Mouse (Mus musculus): ENCODE results near the gene Sumo2. TPM values are rescaled to one million over a fixed set of nuclear protein-coding genes. Genes with fewer than 3 reads are reported as not detected.

The Sumo2 gene
- total RNA-seq (2012; rRNA removed) (653 and 657 TPM in 2 replicates), polyA plus RNA-seq (2012; ENCODE audit: insufficient read depth in 1 of 2, insufficient read length in 2 of 2, low read depth in 1 of 2, low replicate concordance in 2 of 2, missing spikeins in 1 of 2) (100 to 1,000 TPM in 1 of 2 experiments, not detected in 1; 556 TPM)

DNA sequence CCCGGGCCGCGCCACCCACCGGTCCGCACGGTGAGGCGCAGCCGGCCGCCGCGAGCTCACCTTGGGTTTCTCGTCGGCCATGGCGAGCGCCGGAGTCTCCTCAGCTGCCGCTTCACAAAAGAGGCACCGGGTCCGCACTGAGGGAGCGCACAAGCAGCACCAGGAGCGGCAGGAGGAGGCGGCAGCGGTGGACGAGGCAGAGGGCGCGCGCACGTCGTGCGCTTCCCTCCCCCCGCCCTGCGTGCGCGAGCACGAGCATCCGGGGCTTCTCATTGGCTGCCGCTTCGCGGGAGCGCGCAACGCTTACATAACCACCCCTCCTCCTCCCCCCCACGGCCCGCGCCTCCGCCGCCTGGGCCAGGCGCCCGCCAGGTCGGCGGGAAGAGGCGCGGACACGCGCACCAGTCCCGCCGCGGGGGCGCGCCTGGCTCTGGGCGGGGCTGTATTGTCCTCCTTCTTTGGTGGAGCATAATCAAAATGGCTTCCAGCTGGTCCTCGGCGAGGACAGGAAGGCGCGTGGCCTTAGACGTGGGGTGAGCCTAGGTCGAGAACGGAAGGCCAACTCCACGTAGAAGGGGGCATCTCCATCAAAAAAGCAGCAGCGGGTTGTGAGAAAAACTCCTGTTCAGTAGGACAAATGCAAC lies at the start of gene Sumo2:
Sumo2 (minus strand) TSS at position 239 of the 644 bp plus-strand sequence.
- Histone ChIP-seq H3K36me3 (ENCODE audit: control insufficient read depth in 1 of 2, insufficient read depth in 2 of 2, low read length in 2 of 2) (peaks cover 33 to 45% of the 10 kb centered on the region in 2 experiments), H3K27ac (ENCODE audit: control insufficient read depth, low read depth, low read length) (peak within 1 kb of the TSS; percentile 92), H3K9ac (ENCODE audit: control insufficient read depth, low read depth, low read length, poor library complexity, severe bottlenecking) (peak within 1 kb of the TSS; percentile 81), H3K27me3 (ENCODE audit: control insufficient read depth in 1 of 2, insufficient read depth in 2 of 2, low read length in 2 of 2) (no peaks in the 10 kb centered on the region), H3K79me2 (ENCODE audit: control insufficient read depth, insufficient read depth, low read length, poor library complexity) (peaks cover 48% of the 10 kb centered on the region), H3K4me1 (ENCODE audit: control insufficient read depth in 1 of 2, insufficient read depth in 2 of 2, low read length in 2 of 2) (peaks cover 9 to 27% of the 10 kb centered on the region in 2 experiments), H3K4me3 (ENCODE audit: control insufficient read depth in 1 of 2, insufficient read depth in 1 of 2, low read depth in 2 of 2, low read length in 2 of 2) (peak within 1 kb of the TSS; percentile 89 to 94), H3K9me3 (replicated peaks; ENCODE audit: insufficient read depth, low read length) (no peaks in the 10 kb centered on the region)
- peak; percentile 99 for DNase-seq (ENCODE audit: low read depth, low spot score)
- peak; percentile 99 for TF ChIP-seq MAZ (IDR thresholded peaks at IDR 0.05; ENCODE audit: low read depth, low read length)
- no peak for TF ChIP-seq MYB (IDR thresholded peaks at IDR 0.05; ENCODE audit: low read depth, low read length)
- TF ChIP-seq ZKSCAN1 (IDR thresholded peaks at IDR 0.05; ENCODE audit: low read depth, low read length) = no peak
- no peak; a peak in 1 of 4 replicates for TF ChIP-seq EP300 (IDR thresholded peaks at IDR 0.05; ENCODE audit: low read depth in 1 of 2, low read length in 2 of 2)
- TF ChIP-seq MXI1 (IDR thresholded peaks at IDR 0.05; ENCODE audit: low read depth, low read length) = peak; percentile 57; the same call in 1 of the 2 replicates
- TF ChIP-seq ZC3H11A (IDR thresholded peaks at IDR 0.05; ENCODE audit: low read depth, low read length) = no peak
- TF ChIP-seq POLR2AphosphoS2 (IDR thresholded peaks at IDR 0.05; ENCODE audit: low read length) = peak; percentile 77; the same call in 1 of the 2 replicates
- TF ChIP-seq SMC3 (IDR thresholded peaks at IDR 0.05; ENCODE audit: low read depth, low read length) = no peak
- TF ChIP-seq ZMIZ1 (IDR thresholded peaks at IDR 0.05; ENCODE audit: low read depth, low read length) = peak; percentile 88
- peak; percentile 66 for TF ChIP-seq TBP (IDR thresholded peaks at IDR 0.05; ENCODE audit: low read depth, low read length)
- no peak for TF ChIP-seq JUND (IDR thresholded peaks at IDR 0.05; ENCODE audit: low read depth, low read length)
- no peak for TF ChIP-seq MEF2A (IDR thresholded peaks at IDR 0.05; ENCODE audit: extremely low read depth, insufficient replicate concordance, low read depth, low read length, poor library complexity, severe bottlenecking)
- no peak for TF ChIP-seq CHD2 (IDR thresholded peaks at IDR 0.05; ENCODE audit: low read length)
- peak; percentile 79; the same call in 1 of the 2 replicates for TF ChIP-seq MYC (IDR thresholded peaks at IDR 0.05; ENCODE audit: low read depth, low read length)
- no peak; the same call in 1 of the 2 replicates for TF ChIP-seq KAT2A (conservative IDR thresholded peaks at IDR 0.05; ENCODE audit: low read depth, low read length)
- TF ChIP-seq ZNF384 (IDR thresholded peaks at IDR 0.05; ENCODE audit: low read depth, low read length) = no peak
- TF ChIP-seq POLR2A (IDR thresholded peaks at IDR 0.05; ENCODE audit: control insufficient read depth in 1 of 2, insufficient read depth in 1 of 2, low read depth in 1 of 2, low read length in 2 of 2, poor library complexity in 1 of 2) = peak; percentile 82 to 87
- TF ChIP-seq ETS1 (IDR thresholded peaks at IDR 0.05; ENCODE audit: low read depth, low read length) = peak; percentile 14; the same call in 1 of the 2 replicates
- TF ChIP-seq MAFK (IDR thresholded peaks at IDR 0.05; ENCODE audit: borderline replicate concordance, low read depth, low read length) = no peak
- no peak for TF ChIP-seq UBTF (IDR thresholded peaks at IDR 0.05; ENCODE audit: borderline replicate concordance, insufficient read depth, low read depth, low read length)
- no peak for TF ChIP-seq GABPA (IDR thresholded peaks at IDR 0.05; ENCODE audit: low read depth, low read length)
- TF ChIP-seq USF1 (IDR thresholded peaks at IDR 0.05; ENCODE audit: low read depth, low read length) = no peak
- TF ChIP-seq CHD1 (IDR thresholded peaks at IDR 0.05; ENCODE audit: low read depth, low read length) = no peak
- TF ChIP-seq USF2 (IDR thresholded peaks at IDR 0.05; ENCODE audit: borderline replicate concordance in 1 of 2, insufficient read depth in 1 of 2, low read depth in 1 of 2, low read length in 2 of 2) = no peak
- no peak for TF ChIP-seq BHLHE40 (IDR thresholded peaks at IDR 0.05; ENCODE audit: borderline replicate concordance, low read depth, low read length)
- TF ChIP-seq HCFC1 (IDR thresholded peaks at IDR 0.05; ENCODE audit: low read depth, low read length) = peak; percentile 76
- TF ChIP-seq POLR2AphosphoS5 (IDR thresholded peaks at IDR 0.05; ENCODE audit: borderline replicate concordance, low read depth, low read length) = no peak; the same call in 1 of the 2 replicates
- no peak for TF ChIP-seq RAD21 (IDR thresholded peaks at IDR 0.05; ENCODE audit: low read depth, low read length)
- TF ChIP-seq SIN3A (IDR thresholded peaks at IDR 0.05; ENCODE audit: low read length) = peak; percentile 81
- TF ChIP-seq E2F4 (IDR thresholded peaks at IDR 0.05; ENCODE audit: borderline replicate concordance, low read depth, low read length) = peak; percentile 87
- TF ChIP-seq NRF1 (IDR thresholded peaks at IDR 0.05; ENCODE audit: insufficient read depth, low read depth, low read length, poor library complexity, severe bottlenecking) = peak; percentile 45; the same call in 1 of the 2 replicates
- no peak for TF ChIP-seq GATA1 (IDR thresholded peaks at IDR 0.05; ENCODE audit: low read depth, low read length)
- TF ChIP-seq TAL1 (IDR thresholded peaks at IDR 0.05; ENCODE audit: low read length) = no peak
- TF ChIP-seq RCOR1 (IDR thresholded peaks at IDR 0.05; ENCODE audit: low read depth, low read length) = no peak
- no peak for TF ChIP-seq CTCF (IDR thresholded peaks at IDR 0.05 in 2 of 3, conservative IDR thresholded peaks at IDR 0.05 in 1 of 3; ENCODE audit: control insufficient read depth in 1 of 3, insufficient read depth in 1 of 3, low read depth in 2 of 3, low read length in 3 of 3, poor library complexity in 1 of 3, severe bottlenecking in 1 of 3)

Data from MEL (cell line).